Mouse (Mus musculus): Measurements from ENCODE around the gene Zfp433. TPM values are rescaled to one million over a fixed set of nuclear protein-coding genes. Genes with fewer than 3 reads are reported as not detected.
"Not testable (repeated sequence)": the region's sequence is repeated elsewhere in the genome, so short reads cannot be mapped to it uniquely, and the experiment has no call there.

Gene Zfp433
- 11.7 and 14.2 TPM in 2 replicates for polyA plus RNA-seq (2016; fragmentation: Nextera tagmentation; extraction: Ambion mirVana)

DNA sequence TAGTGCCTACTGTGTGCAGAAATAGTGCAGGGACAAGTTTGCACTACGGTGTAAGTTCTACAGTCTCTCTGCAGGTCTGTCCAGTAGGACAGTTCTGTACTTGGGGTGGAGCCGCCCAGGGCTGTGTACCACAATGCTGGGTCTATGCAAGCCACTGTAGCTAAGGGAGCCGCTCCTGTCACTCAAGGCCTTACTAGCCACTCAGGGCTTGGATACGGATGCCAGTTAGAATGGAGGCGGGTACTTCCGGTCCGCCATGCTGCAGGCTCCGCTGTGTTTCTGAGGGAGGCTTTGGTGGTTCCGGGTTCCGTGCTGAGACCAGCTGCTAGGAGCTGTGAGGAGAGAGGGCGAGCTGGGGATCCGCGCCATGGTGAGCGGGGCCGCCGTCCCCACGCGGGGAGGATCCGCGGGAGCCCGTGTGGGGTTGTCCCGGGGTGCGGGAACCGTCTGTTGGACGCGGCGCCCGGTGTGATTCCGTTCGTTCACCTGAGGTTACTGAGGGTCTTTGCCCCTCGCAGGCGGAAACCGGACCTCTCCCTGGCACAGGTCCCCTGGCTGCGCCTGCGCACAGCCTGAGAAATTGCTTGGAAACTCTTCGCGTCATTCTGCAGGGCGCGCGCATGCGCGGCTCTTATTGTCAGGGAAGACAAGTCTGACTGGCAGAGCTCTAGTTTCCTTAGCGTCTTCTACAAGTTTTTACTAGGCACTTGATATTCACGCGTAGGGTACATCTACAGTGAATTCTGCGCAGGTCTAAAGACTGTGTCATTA is at the start of gene Zfp433:
TSS of gene Zfp433 (plus strand) at position 295 of the 771 bp plus-strand sequence.
- not testable (repeated sequence) for H3K27me3 ChIP-seq (ENCODE audit: low read depth, poor library complexity, severe bottlenecking); DNase-seq (ENCODE audit: low spot score); H3K4me1 ChIP-seq; H3K36me3 ChIP-seq; H3K27ac ChIP-seq; H3K9me3 ChIP-seq (replicated peaks); H3K4me3 ChIP-seq
- WGBS = no CpG with 5 or more reads among the region's 46 CpGs

DNA sequence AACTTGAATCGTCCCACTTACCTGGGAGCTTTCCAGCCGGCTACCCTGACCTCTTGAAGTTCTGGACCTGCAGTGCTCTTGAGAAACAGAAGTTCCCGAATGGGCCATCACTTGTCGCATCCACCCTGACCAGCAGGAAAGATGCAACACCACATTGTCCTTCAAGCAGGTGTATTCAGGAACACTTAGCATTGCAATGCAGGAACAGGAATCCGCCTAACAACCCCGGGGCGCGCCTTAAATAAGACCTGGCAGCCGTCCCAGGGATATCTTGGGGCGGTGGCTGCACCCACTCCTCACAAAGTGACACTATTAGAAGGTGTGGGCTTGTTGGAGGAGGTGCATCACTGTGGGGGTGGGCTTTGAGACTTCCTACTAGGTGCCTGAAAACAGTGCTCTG is 49.4 kb upstream of the Zfp433 start:
- 94% methylated on average over 10 of the region's 10 CpGs for WGBS
- peaks cover 10% of the 10 kb centered on the region for H3K9me3 ChIP-seq (replicated peaks)
- peaks cover 72% of the 10 kb centered on the region for H3K36me3 ChIP-seq
- no peak overlapping the region for H3K27ac ChIP-seq
- no peaks in the 10 kb centered on the region for H3K4me1 ChIP-seq
- no peak overlapping the region for H3K4me3 ChIP-seq
- H3K27me3 ChIP-seq (ENCODE audit: low read depth, poor library complexity, severe bottlenecking) = no peaks in the 10 kb centered on the region
- no peak for DNase-seq (ENCODE audit: low spot score)

DNA sequence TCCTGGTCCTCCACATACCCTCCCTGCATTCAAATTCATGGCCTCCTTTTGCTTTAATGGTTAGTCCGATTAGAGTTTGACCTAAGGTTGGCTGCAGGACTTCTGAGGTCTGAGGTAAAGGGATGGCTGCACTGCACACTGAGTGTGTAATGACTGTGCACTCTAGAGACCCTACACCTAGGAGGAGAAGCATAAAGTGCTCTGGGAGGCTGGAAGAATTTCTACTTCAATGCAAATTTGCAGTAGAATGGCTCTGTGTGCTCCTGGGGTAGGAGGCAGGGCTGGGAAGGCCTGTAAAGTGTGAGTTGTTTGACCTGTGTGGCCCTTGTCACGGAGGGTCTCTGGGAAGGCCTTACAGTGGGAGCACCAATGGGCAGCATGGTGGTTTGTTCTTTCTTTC is 48.5 kb upstream of the Zfp433 start:
- 100% methylated on average over 2 of the region's 2 CpGs for WGBS
- Histone ChIP-seq H3K36me3 (peaks cover 64% of the 10 kb centered on the region), H3K4me1 (no peaks in the 10 kb centered on the region), H3K27ac (no peak overlapping the region), H3K27me3 (ENCODE audit: low read depth, poor library complexity, severe bottlenecking) (no peaks in the 10 kb centered on the region), H3K4me3 (no peak overlapping the region), H3K9me3 (replicated peaks) (peaks cover 10% of the 10 kb centered on the region)
- no peak for DNase-seq (ENCODE audit: low spot score)

DNA sequence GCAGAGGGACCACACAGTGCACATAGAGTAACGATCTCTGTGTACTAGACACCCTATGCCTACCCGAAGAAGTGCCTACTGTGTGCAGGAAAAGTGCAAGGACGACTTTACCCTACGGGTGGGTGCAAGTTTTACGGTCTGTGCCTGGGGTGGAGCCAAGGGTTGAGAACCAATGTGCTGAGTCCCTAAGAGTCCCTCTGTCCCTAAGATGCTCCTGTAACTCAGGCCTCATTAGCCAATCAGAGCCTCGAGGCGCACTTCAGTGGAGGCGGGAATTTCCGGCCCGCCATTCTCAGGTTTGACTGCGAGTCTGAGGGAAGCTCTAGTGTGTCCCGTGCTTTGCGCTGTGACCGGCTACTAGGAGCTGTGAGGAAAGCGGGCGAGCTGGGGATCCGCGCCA is 17.5 kb upstream of the Zfp433 start:
- not testable (repeated sequence) for DNase-seq (ENCODE audit: low spot score); H3K9me3 ChIP-seq (replicated peaks); H3K36me3 ChIP-seq; H3K4me1 ChIP-seq; H3K27me3 ChIP-seq (ENCODE audit: low read depth, poor library complexity, severe bottlenecking); H3K27ac ChIP-seq; H3K4me3 ChIP-seq
- no CpG with 5 or more reads among the region's 18 CpGs for WGBS

DNA sequence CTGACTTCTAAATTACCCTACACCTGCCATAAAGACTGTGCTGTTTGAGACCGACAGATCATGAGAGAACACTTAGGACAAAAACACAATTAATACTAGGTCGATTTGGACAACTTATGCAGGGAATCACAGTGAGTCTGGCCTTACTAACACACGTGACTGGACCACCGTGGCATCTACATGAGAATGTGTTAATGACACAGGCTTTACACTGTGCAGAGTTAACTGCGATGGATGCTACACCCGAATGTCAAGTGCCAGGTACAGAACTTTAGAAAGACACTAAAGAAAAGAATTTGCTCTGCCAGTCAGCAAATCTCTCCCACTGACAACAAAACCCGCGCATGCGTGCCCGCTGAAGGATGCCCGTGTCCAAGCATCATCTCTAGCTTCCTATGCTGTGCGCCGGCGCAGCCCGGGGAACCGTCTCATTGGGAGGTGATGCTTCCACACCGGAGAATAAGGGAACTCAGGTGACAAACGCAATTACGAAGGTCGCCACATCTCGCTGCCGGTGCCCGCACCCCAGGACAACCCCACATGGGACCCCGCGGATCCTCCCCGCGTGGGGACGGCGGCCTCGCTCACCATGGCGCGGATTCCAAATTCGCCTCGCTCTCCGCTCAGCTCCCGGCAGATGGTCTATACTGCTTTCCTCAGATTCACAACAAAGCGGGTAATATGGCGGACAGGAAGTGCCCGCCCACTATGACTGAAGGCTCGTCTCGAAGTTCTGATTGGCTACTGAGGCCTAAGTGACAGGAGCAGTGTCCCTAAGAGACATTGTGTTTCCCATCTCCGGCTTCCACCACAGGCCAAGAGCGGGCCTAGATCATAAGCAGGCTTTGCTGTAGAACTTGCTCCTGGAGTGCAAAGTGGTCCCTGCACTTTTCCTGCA is 66.1 kb downstream of the Zfp433 start, which contains the start of gene Gm3055:
TSS of gene Gm3055 (minus strand) at position 656 of the 898 bp plus-strand sequence.
- not testable (repeated sequence) for H3K4me3 ChIP-seq; H3K9me3 ChIP-seq (replicated peaks); H3K27ac ChIP-seq; H3K27me3 ChIP-seq (ENCODE audit: low read depth, poor library complexity, severe bottlenecking); H3K4me1 ChIP-seq; DNase-seq (ENCODE audit: low spot score); H3K36me3 ChIP-seq
- no CpG with 5 or more reads among the region's 43 CpGs for WGBS

DNA sequence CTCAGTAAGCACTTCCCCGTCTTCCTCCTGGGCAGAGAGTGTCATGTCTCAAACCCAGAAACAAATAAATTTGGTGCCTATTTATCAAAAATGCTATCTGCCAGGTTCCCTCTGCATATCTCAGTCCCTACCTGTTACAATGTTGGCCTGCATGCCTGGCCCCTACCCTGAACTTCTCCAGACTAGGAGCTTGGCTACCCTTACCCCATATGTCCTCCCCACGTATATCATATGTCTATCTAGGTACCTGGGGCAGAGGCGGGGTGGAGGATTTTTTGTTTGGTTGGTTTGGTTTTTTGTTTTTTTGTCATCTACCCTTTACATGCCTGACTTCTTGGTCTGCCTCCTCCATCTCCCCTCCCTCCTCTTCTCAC is 66.8 kb downstream of the Zfp433 start:
- not testable (repeated sequence) for H3K27ac ChIP-seq
- no CpG with 5 or more reads among the region's 3 CpGs for WGBS

More for the DNA sequence above, 66.8 kb downstream of the Zfp433 start:
- not testable (repeated sequence) for H3K4me3 ChIP-seq; DNase-seq (ENCODE audit: low spot score); H3K9me3 ChIP-seq (replicated peaks); H3K4me1 ChIP-seq; H3K27me3 ChIP-seq (ENCODE audit: low read depth, poor library complexity, severe bottlenecking); H3K36me3 ChIP-seq

Other genes starting within 250 kb of the Zfp433 start
- 9.3 and 19.8 TPM in 2 replicates for gene Nfic, start 249.2 kb upstream of the Zfp433 start, polyA plus RNA-seq (2016; fragmentation: Nextera tagmentation; extraction: Ambion mirVana)
- gene Celf5, start 222.1 kb upstream of the Zfp433 start, polyA plus RNA-seq (2016; fragmentation: Nextera tagmentation; extraction: Ambion mirVana) = 0.24 and 0.48 TPM in 2 replicates
- 100 and 102 TPM in 2 replicates for gene Ncln, start 208.4 kb upstream of the Zfp433 start, polyA plus RNA-seq (2016; fragmentation: Nextera tagmentation; extraction: Ambion mirVana)
- 0.34 and 0.39 TPM in 2 replicates for gene S1pr4, start 204.7 kb upstream of the Zfp433 start, polyA plus RNA-seq (2016; fragmentation: Nextera tagmentation; extraction: Ambion mirVana)
- 0.80 and 2.0 TPM in 2 replicates for gene Gna15, start 180.6 kb upstream of the Zfp433 start, polyA plus RNA-seq (2016; fragmentation: Nextera tagmentation; extraction: Ambion mirVana)
- gene Gna11, start 159.6 kb upstream of the Zfp433 start, polyA plus RNA-seq (2016; fragmentation: Nextera tagmentation; extraction: Ambion mirVana) = 88.5 and 91.5 TPM in 2 replicates
- gene Aes, start 145.3 kb upstream of the Zfp433 start, polyA plus RNA-seq (2016; fragmentation: Nextera tagmentation; extraction: Ambion mirVana) = 337 and 432 TPM in 2 replicates
- gene Tle2, start 130.3 kb upstream of the Zfp433 start, polyA plus RNA-seq (2016; fragmentation: Nextera tagmentation; extraction: Ambion mirVana) = 17.1 and 28.2 TPM in 2 replicates
- 12.6 and 15.5 TPM in 2 replicates for gene Tle6, start 103.8 kb upstream of the Zfp433 start, polyA plus RNA-seq (2016; fragmentation: Nextera tagmentation; extraction: Ambion mirVana)
- 1.4 TPM in 2 replicates for gene BC025920, start 98.6 kb upstream of the Zfp433 start, polyA plus RNA-seq (2016; fragmentation: Nextera tagmentation; extraction: Ambion mirVana)
- 53.3 and 58.5 TPM in 2 replicates for gene Sirt6, start 77.0 kb upstream of the Zfp433 start, polyA plus RNA-seq (2016; fragmentation: Nextera tagmentation; extraction: Ambion mirVana)
- 8.0 and 8.6 TPM in 2 replicates for gene Ankrd24, start 76.3 kb upstream of the Zfp433 start, polyA plus RNA-seq (2016; fragmentation: Nextera tagmentation; extraction: Ambion mirVana)
- 4.2 and 5.1 TPM in 2 replicates for gene Gm10778, start 55.8 kb upstream of the Zfp433 start, polyA plus RNA-seq (2016; fragmentation: Nextera tagmentation; extraction: Ambion mirVana)
- 10.1 and 12.5 TPM in 2 replicates for gene Gm3055, start 66.3 kb downstream of the Zfp433 start, polyA plus RNA-seq (2016; fragmentation: Nextera tagmentation; extraction: Ambion mirVana)
- 3.4 and 4.3 TPM in 2 replicates for gene Gm4767, start 107.4 kb downstream of the Zfp433 start, polyA plus RNA-seq (2016; fragmentation: Nextera tagmentation; extraction: Ambion mirVana)
- gene Gm32687, start 159.1 kb downstream of the Zfp433 start, polyA plus RNA-seq (2016; fragmentation: Nextera tagmentation; extraction: Ambion mirVana) = 9.1 and 10.2 TPM in 2 replicates
- 4.3 and 4.7 TPM in 2 replicates for gene Zfp781, start 225.7 kb downstream of the Zfp433 start, polyA plus RNA-seq (2016; fragmentation: Nextera tagmentation; extraction: Ambion mirVana)

Measured in limb, embryonic 10.5 days (tissue).